Mouse (Mus musculus) right cerebral cortex, adult 18-20 months (tissue): ENCODE measurements around the gene Rabep2.

Source experiments
- DNase-seq: peaks from one replicate; pipeline ENCODE4 v3.0.0; 2022; ENCODE audit warnings: mixed read lengths

Rabep2 gene

DNA sequence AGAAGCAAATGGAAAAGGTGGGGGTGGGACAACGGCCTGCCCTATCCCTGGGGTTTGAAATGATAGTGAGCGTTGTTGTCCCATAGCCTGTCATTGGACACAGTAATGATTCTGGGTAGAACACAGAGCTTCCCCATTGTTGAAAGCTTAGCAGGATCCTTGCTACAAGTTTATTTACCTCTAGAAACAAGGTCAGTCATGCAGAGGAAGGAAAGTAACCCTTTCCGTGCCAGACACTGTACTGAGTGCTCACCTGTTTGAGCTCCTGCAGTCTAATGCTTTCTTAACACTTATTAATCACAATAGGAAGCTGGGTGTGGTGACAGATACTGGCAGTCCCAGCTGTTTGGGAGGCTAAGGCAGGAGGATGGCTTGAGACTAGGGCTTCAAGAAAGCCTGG is 7.2 kb downstream of the Rabep2 start:
- DNase-seq: no peak

GRCm38 (mm10) chr7:126436851-126437250 is 8.3 kb downstream of the Rabep2 start:
- peak; percentile 18 for DNase-seq

- DNase-seq: no peak
Observed at GRCm38 (mm10) chr7:126440134-126440533, 11.6 kb downstream of the Rabep2 start.

DNA sequence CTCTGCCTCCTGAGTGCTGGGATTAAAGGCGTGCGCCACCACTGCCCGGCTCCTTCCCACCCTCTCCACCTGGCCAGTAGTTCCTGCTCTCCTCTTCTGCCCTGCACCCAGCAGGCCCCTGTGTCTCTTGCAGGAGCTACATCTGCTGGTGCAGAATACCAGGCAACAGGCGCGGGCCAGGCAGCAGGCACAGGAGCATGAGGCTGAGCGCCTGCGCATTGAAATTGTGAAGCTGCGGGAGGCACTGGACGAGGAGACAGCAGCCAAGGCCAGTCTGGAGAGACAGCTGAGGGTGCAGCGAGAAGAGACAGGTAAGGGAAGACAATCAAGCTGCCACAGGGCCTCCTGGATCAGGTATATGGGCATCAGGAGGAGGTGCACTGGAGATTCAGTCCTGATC is 15.4 kb downstream of the Rabep2 start:
- no peak for DNase-seq

- no peak for DNase-seq
Observed at GRCm38 (mm10) chr7:126444536-126444935, 16.0 kb downstream of the Rabep2 start.

GRCm38 (mm10) chr7:126445104-126445815 is 16.7 kb downstream of the Rabep2 start:
- no peak for DNase-seq

DNA sequence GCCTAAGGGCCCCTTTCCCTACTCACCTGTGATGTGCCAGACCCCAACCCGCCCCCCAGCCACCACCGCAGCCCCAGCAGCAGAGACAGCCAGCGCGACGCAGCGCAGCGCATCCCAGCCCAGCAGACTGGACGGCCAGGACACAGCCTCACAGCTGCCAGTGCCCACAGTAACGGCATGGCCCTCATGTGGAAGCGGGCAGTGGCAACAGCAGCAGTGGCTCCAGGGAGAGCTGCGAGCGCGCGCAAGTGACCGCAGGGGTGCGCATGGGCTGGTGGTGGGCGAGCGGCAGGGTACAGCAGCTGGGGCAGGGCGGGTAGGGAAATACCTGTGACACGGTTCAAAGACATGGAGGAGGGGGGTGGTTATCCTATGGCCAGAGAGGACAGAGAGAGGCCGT is 17.7 kb downstream of the Rabep2 start:
- no peak for DNase-seq

GRCm38 (mm10) chr7:126448481-126448880 is 19.9 kb downstream of the Rabep2 start:
- DNase-seq: no peak

- no peak for DNase-seq
Observed at GRCm38 (mm10) chr7:126449991-126450390, 21.4 kb downstream of the Rabep2 start.

GRCm38 (mm10) chr7:126450641-126451040 is 22.1 kb downstream of the Rabep2 start:
- DNase-seq: no peak

- DNase-seq: no peak
Observed at GRCm38 (mm10) chr7:126452244-126452643, 23.7 kb downstream of the Rabep2 start.

DNA sequence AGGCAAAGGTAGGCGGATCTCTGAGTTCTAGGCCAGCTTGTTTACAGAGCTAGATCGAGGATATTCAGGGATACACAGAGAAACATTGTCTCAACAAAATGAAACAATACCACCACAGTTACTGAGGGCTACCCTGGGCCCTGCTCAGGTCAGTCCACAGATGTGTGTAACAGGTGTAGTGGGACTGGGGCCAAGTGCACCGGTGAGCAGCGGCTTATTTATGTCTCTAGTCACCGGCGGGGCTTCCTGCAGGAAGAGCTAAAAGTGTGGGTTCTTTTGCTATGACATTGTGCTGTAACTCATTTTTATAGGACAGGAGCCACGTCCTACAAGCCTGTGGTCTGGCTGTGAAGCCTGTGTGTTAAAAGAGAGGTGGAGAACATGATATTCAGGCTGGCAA is 25.3 kb downstream of the Rabep2 start:
- no peak for DNase-seq

DNA sequence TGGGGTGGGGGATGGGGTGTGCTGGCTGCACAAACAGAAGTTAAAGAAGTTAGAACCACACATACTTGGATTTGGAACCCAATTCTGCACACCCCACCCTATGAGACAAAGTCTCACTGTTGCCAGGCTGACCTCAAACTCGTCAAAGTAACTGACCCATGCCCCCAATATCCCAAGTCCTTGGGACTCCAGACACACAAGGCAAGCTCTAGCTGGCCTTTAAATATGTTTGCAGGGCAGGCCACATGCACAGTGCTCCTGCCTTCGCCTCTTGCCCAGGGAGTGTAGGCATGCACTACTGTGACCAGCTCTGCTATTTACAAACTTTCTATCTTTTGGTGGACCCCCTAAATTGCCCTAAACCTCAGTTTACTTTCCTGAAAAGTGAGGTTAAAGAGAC is 26.7 kb downstream of the Rabep2 start:
- DNase-seq: no peak

- no peak for DNase-seq
Observed at GRCm38 (mm10) chr7:126456382-126457266, 28.1 kb downstream of the Rabep2 start.

GRCm38 (mm10) chr7:126458225-126458624 is 29.7 kb downstream of the Rabep2 start:
- no peak for DNase-seq

GRCm38 (mm10) chr7:126458844-126459618 is 30.5 kb downstream of the Rabep2 start:
- DNase-seq: no peak

GRCm38 (mm10) chr7:126460623-126461399 is 32.3 kb downstream of the Rabep2 start:
- no peak for DNase-seq

DNA sequence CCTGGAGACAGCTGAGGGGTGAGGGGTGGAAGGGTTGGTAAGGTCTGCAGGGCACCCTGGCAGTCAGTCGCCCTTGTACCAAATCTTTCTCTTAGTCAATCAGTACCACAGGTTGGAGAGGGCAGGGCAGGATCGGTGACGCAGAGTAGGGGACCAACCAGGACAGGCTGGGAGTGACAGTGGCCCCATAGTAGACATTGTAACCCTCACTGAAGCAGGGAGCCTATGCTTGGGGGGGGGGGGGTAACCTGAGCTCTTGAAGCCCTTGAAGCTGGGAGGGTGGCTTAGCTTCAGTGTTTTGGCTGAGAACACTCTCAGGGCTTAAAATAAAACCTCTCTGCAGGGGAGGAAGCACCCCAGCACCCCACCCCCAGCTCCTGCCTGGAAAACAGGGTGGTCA is 33.1 kb downstream of the Rabep2 start:
- no peak for DNase-seq

- DNase-seq: no peak
Observed at GRCm38 (mm10) chr7:126463004-126463403, 34.4 kb downstream of the Rabep2 start, which contains the start of gene Atp2a1. Atp2a1 (minus strand) TSS chr7:126463108.

GRCm38 (mm10) chr7:126463547-126463946 is 35.0 kb downstream of the Rabep2 start:
- DNase-seq: no peak

- DNase-seq: no peak
Observed at GRCm38 (mm10) chr7:126464121-126464520, 35.6 kb downstream of the Rabep2 start.

- DNase-seq: no peak
Observed at GRCm38 (mm10) chr7:126464836-126465235, 36.3 kb downstream of the Rabep2 start.
